Mouse (Mus musculus): ENCODE measurements around the gene Tbc1d14.

GRCm38 (mm10) chr5:36464709-36465661 is 128.1 kb downstream of the Tbc1d14 start, which contains the start of gene Grpel1:
- TF ChIP-seq CTCF (IDR thresholded peaks at IDR 0.05; ENCODE audit: control insufficient read depth, insufficient read depth, low read length) = no peak
- TF ChIP-seq POLR2A (IDR thresholded peaks at IDR 0.05; ENCODE audit: borderline replicate concordance, control insufficient read depth, low read depth, low read length) = peak; percentile 60; the same call in 1 of the 2 replicates

Measured in bone marrow, adult 2 months (tissue).